Mouse (Mus musculus): ENCODE data around the gene Phf13.

GRCm38 (mm10) chr4:152043171-152043570 lies 47.1 kb upstream of the Phf13 start:
- TF ChIP-seq CTCF (IDR thresholded peaks at IDR 0.05; ENCODE audit: insufficient read depth, low read depth, low read length) (no peak), POLR2A (IDR thresholded peaks at IDR 0.05; ENCODE audit: insufficient read depth, low read depth, low read length) (no peak)
